Mouse (Mus musculus): ENCODE results near the gene Tyw1. TPM values are rescaled to one million over a fixed set of nuclear protein-coding genes. Genes with fewer than 3 reads are reported as not detected.

Tyw1 gene
- polyA plus RNA-seq, 1 experiment from 2014 or later = 34.9 TPM

GRCm38 (mm10) chr5:130310827-130311226 is 55.4 kb downstream of the Tyw1 start:
- H3K27me3 ChIP-seq (ENCODE audit: control insufficient read depth, insufficient read depth, low read length) = no peaks in the 10 kb centered on the region
- H3K27ac ChIP-seq (ENCODE audit: low read depth, low read length) = no peak overlapping the region
- no peak overlapping the region for H3K9ac ChIP-seq (ENCODE audit: low read length)
- no peak for DNase-seq (ENCODE audit: low spot score)
- H3K4me1 ChIP-seq (ENCODE audit: control insufficient read depth, insufficient read depth, low read length) = no peaks in the 10 kb centered on the region
- H3K4me3 ChIP-seq (ENCODE audit: low read depth, low read length) = no peak overlapping the region
- peaks cover 2% of the 10 kb centered on the region; the same call in 1 of the 2 replicates for H3K36me3 ChIP-seq (ENCODE audit: control insufficient read depth, insufficient read depth, low read length)
- ATAC-seq (ENCODE audit: insufficient read depth, low FRiP score, low TSS enrichment) = no peak
- H3K4me2 ChIP-seq (ENCODE audit: low read depth) = no peak overlapping the region
- WGBS = 85% methylated on average over 7 of the region's 7 CpGs
- no peaks in the 10 kb centered on the region for H3K9me3 ChIP-seq (ENCODE audit: control insufficient read depth, low read length)

- Histone ChIP-seq H3K27me3 (ENCODE audit: control insufficient read depth, insufficient read depth, low read length) (no peaks in the 10 kb centered on the region), H3K36me3 (ENCODE audit: control insufficient read depth, insufficient read depth, low read length) (peaks cover 2% of the 10 kb centered on the region), H3K4me3 (ENCODE audit: low read depth, low read length) (no peak overlapping the region), H3K4me2 (ENCODE audit: low read depth) (no peak overlapping the region), H3K9me3 (ENCODE audit: control insufficient read depth, low read length) (no peaks in the 10 kb centered on the region), H3K4me1 (ENCODE audit: control insufficient read depth, insufficient read depth, low read length) (no peaks in the 10 kb centered on the region), H3K9ac (ENCODE audit: low read length) (no peak overlapping the region), H3K27ac (ENCODE audit: low read depth, low read length) (no peak overlapping the region)
- no peak for ATAC-seq (ENCODE audit: insufficient read depth, low FRiP score, low TSS enrichment)
- 93% methylated on average over 3 of the region's 3 CpGs for WGBS
- no peak for DNase-seq (ENCODE audit: low spot score)
Measured at GRCm38 (mm10) chr5:130313488-130313887, 58.1 kb downstream of the Tyw1 start.

GRCm38 (mm10) chr5:130314926-130315325 is 59.5 kb downstream of the Tyw1 start:
- no peak for ATAC-seq (ENCODE audit: insufficient read depth, low FRiP score, low TSS enrichment)
- H3K4me3 ChIP-seq (ENCODE audit: low read depth, low read length) = no peak overlapping the region
- 96% methylated on average over 3 of the region's 3 CpGs for WGBS
- H3K4me1 ChIP-seq (ENCODE audit: control insufficient read depth, insufficient read depth, low read length) = no peaks in the 10 kb centered on the region
- H3K9ac ChIP-seq (ENCODE audit: low read length) = no peak overlapping the region
- H3K9me3 ChIP-seq (ENCODE audit: control insufficient read depth, low read length) = no peaks in the 10 kb centered on the region
- H3K36me3 ChIP-seq (ENCODE audit: control insufficient read depth, insufficient read depth, low read length) = peaks cover 2% of the 10 kb centered on the region
- no peak overlapping the region for H3K4me2 ChIP-seq (ENCODE audit: low read depth)
- no peak overlapping the region for H3K27ac ChIP-seq (ENCODE audit: low read depth, low read length)
- H3K27me3 ChIP-seq (ENCODE audit: control insufficient read depth, insufficient read depth, low read length) = no peaks in the 10 kb centered on the region
- no peak for DNase-seq (ENCODE audit: low spot score)

GRCm38 (mm10) chr5:130316321-130316720 is 60.9 kb downstream of the Tyw1 start:
- Histone ChIP-seq H3K9me3 (ENCODE audit: control insufficient read depth, low read length) (no peaks in the 10 kb centered on the region), H3K4me2 (ENCODE audit: low read depth) (no peak overlapping the region), H3K9ac (ENCODE audit: low read length) (no peak overlapping the region), H3K27ac (ENCODE audit: low read depth, low read length) (no peak overlapping the region), H3K4me3 (ENCODE audit: low read depth, low read length) (no peak overlapping the region), H3K27me3 (ENCODE audit: control insufficient read depth, insufficient read depth, low read length) (no peaks in the 10 kb centered on the region), H3K4me1 (ENCODE audit: control insufficient read depth, insufficient read depth, low read length) (no peaks in the 10 kb centered on the region), H3K36me3 (ENCODE audit: control insufficient read depth, insufficient read depth, low read length) (no peaks in the 10 kb centered on the region; the same call in 1 of the 2 replicates)
- WGBS = 90% methylated on average over 9 of the region's 9 CpGs
- ATAC-seq (ENCODE audit: insufficient read depth, low FRiP score, low TSS enrichment) (no peak), DNase-seq (ENCODE audit: low spot score) (no peak)

GRCm38 (mm10) chr5:130319783-130320182 is 64.4 kb downstream of the Tyw1 start:
- Histone ChIP-seq H3K9ac (ENCODE audit: low read length) (no peak overlapping the region), H3K27me3 (ENCODE audit: control insufficient read depth, insufficient read depth, low read length) (no peaks in the 10 kb centered on the region), H3K4me2 (ENCODE audit: low read depth) (no peak overlapping the region), H3K4me1 (ENCODE audit: control insufficient read depth, insufficient read depth, low read length) (no peaks in the 10 kb centered on the region), H3K27ac (ENCODE audit: low read depth, low read length) (no peak overlapping the region), H3K36me3 (ENCODE audit: control insufficient read depth, insufficient read depth, low read length) (peaks cover 2% of the 10 kb centered on the region; the same call in 1 of the 2 replicates), H3K4me3 (ENCODE audit: low read depth, low read length) (no peak overlapping the region), H3K9me3 (ENCODE audit: control insufficient read depth, low read length) (no peaks in the 10 kb centered on the region)
- ATAC-seq (ENCODE audit: insufficient read depth, low FRiP score, low TSS enrichment) = no peak
- WGBS = 89% methylated on average over 5 of the region's 5 CpGs
- no peak for DNase-seq (ENCODE audit: low spot score)

GRCm38 (mm10) chr5:130320485-130320884 is 65.1 kb downstream of the Tyw1 start:
- DNase-seq (ENCODE audit: low spot score) (no peak), ATAC-seq (ENCODE audit: insufficient read depth, low FRiP score, low TSS enrichment) (no peak)
- peaks cover 3% of the 10 kb centered on the region for H3K36me3 ChIP-seq (ENCODE audit: control insufficient read depth, insufficient read depth, low read length)
- H3K27me3 ChIP-seq (ENCODE audit: control insufficient read depth, insufficient read depth, low read length) = no peaks in the 10 kb centered on the region
- WGBS = 83% methylated on average over 3 of the region's 3 CpGs
- no peak overlapping the region for H3K27ac ChIP-seq (ENCODE audit: low read depth, low read length)
- H3K9me3 ChIP-seq (ENCODE audit: control insufficient read depth, low read length) = no peaks in the 10 kb centered on the region
- no peak overlapping the region for H3K9ac ChIP-seq (ENCODE audit: low read length)
- no peak overlapping the region for H3K4me2 ChIP-seq (ENCODE audit: low read depth)
- H3K4me3 ChIP-seq (ENCODE audit: low read depth, low read length) = no peak overlapping the region
- no peaks in the 10 kb centered on the region for H3K4me1 ChIP-seq (ENCODE audit: control insufficient read depth, insufficient read depth, low read length)

- H3K9ac ChIP-seq (ENCODE audit: low read length) = no peak overlapping the region
- 94% methylated on average over 8 of the region's 8 CpGs for WGBS
- no peak for ATAC-seq (ENCODE audit: insufficient read depth, low FRiP score, low TSS enrichment)
Measured at GRCm38 (mm10) chr5:130325486-130325885, 70.1 kb downstream of the Tyw1 start.

GRCm38 (mm10) chr5:130327615-130328263 is 72.3 kb downstream of the Tyw1 start:
- ATAC-seq (ENCODE audit: insufficient read depth, low FRiP score, low TSS enrichment) (no peak), DNase-seq (ENCODE audit: low spot score) (no peak)
- Histone ChIP-seq H3K9me3 (ENCODE audit: control insufficient read depth, low read length) (no peaks in the 10 kb centered on the region), H3K36me3 (ENCODE audit: control insufficient read depth, insufficient read depth, low read length) (peaks cover 8% of the 10 kb centered on the region), H3K4me1 (ENCODE audit: control insufficient read depth, insufficient read depth, low read length) (no peaks in the 10 kb centered on the region), H3K27ac (ENCODE audit: low read depth, low read length) (no peak overlapping the region), H3K9ac (ENCODE audit: low read length) (no peak overlapping the region), H3K4me2 (ENCODE audit: low read depth) (no peak overlapping the region), H3K4me3 (ENCODE audit: low read depth, low read length) (no peak overlapping the region), H3K27me3 (ENCODE audit: control insufficient read depth, insufficient read depth, low read length) (no peaks in the 10 kb centered on the region)
- WGBS = 62% methylated on average over 4 of the region's 6 CpGs

More at GRCm38 (mm10) chr5:130325486-130325885, 70.1 kb downstream of the Tyw1 start:
- no peaks in the 10 kb centered on the region for H3K9me3 ChIP-seq (ENCODE audit: control insufficient read depth, low read length)
- H3K27me3 ChIP-seq (ENCODE audit: control insufficient read depth, insufficient read depth, low read length) = no peaks in the 10 kb centered on the region
- DNase-seq (ENCODE audit: low spot score) = no peak
- no peak overlapping the region for H3K4me3 ChIP-seq (ENCODE audit: low read depth, low read length)
- no peak overlapping the region for H3K27ac ChIP-seq (ENCODE audit: low read depth, low read length)
- peaks cover 8% of the 10 kb centered on the region for H3K36me3 ChIP-seq (ENCODE audit: control insufficient read depth, insufficient read depth, low read length)
- no peaks in the 10 kb centered on the region for H3K4me1 ChIP-seq (ENCODE audit: control insufficient read depth, insufficient read depth, low read length)
- no peak overlapping the region for H3K4me2 ChIP-seq (ENCODE audit: low read depth)

- Histone ChIP-seq H3K9me3 (ENCODE audit: control insufficient read depth, low read length) (no peaks in the 10 kb centered on the region), H3K4me3 (ENCODE audit: low read depth, low read length) (no peak overlapping the region)
Measured at GRCm38 (mm10) chr5:130328366-130328765, 72.9 kb downstream of the Tyw1 start.

More at GRCm38 (mm10) chr5:130328366-130328765, 72.9 kb downstream of the Tyw1 start:
- Histone ChIP-seq H3K27me3 (ENCODE audit: control insufficient read depth, insufficient read depth, low read length) (no peaks in the 10 kb centered on the region), H3K4me2 (ENCODE audit: low read depth) (no peak overlapping the region), H3K36me3 (ENCODE audit: control insufficient read depth, insufficient read depth, low read length) (peaks cover 8% of the 10 kb centered on the region), H3K4me1 (ENCODE audit: control insufficient read depth, insufficient read depth, low read length) (no peaks in the 10 kb centered on the region), H3K27ac (ENCODE audit: low read depth, low read length) (no peak overlapping the region), H3K9ac (ENCODE audit: low read length) (no peak overlapping the region)
- 88% methylated on average over 9 of the region's 9 CpGs for WGBS
- DNase-seq (ENCODE audit: low spot score) = no peak
- ATAC-seq (ENCODE audit: insufficient read depth, low FRiP score, low TSS enrichment) = no peak
